Mouse (Mus musculus) hindbrain, embryonic 12.5 days (tissue): Measurements from ENCODE around the gene Tbc1d8. TPM values are rescaled to one million over a fixed set of nuclear protein-coding genes. Genes with fewer than 3 reads are reported as not detected.

Experiments used
- ATAC-seq: fragments of 200-750 bp; cut with Nextera tagmentation; 2 replicates; pipeline ENCODE4 v1.8.0; 2017; ENCODE audit warnings: moderate TSS enrichment; ENCODE audit not compliant: low FRiP score
- H3K27ac ChIP-seq: fragments of 300-500 bp; sonication (generic); 2 replicates; pipeline ENCODE4 v1.5.1; 2016; ENCODE audit warnings: mild to moderate bottlenecking
- H3K27me3 ChIP-seq: fragments of 300-500 bp; sonication (generic); 2 replicates; pipeline ENCODE4 v1.6.1; 2016; ENCODE audit warnings: mild to moderate bottlenecking
- H3K36me3 ChIP-seq: fragments of 300-500 bp; sonication (generic); 2 replicates; pipeline ENCODE4 v1.6.1; 2016; ENCODE audit warnings: mild to moderate bottlenecking
- H3K4me1 ChIP-seq: fragments of 300-500 bp; sonication (generic); 2 replicates; pipeline ENCODE4 v1.6.1; 2016
- H3K4me2 ChIP-seq: fragments of 300-500 bp; sonication (generic); replicated peaks from 2 replicates; pipeline ENCODE4 v1.6.1; 2016; ENCODE audit warnings: mild to moderate bottlenecking
- H3K4me3 ChIP-seq: fragments of 300-500 bp; sonication (generic); 2 replicates; pipeline ENCODE4 v1.5.1; 2016; ENCODE audit warnings: mild to moderate bottlenecking
- H3K9ac ChIP-seq: fragments of 300-500 bp; sonication (generic); 2 replicates; pipeline ENCODE4 v1.6.1; 2016; ENCODE audit warnings: mild to moderate bottlenecking, moderate library complexity
- H3K9me3 ChIP-seq: fragments of 300-500 bp; sonication (generic); replicated peaks from 2 replicates; pipeline ENCODE4 v1.6.1; 2016; ENCODE audit warnings: mild to moderate bottlenecking
- WGBS: fragments of 180-500 bp; shearing (Covaris S2); methylation state at CpG from one replicate; pipeline ENCODE4 v1.1.7; 2016; 5-methylcytosine and 5-hydroxymethylcytosine counted together
- polyA plus RNA-seq: library from polyadenylated mRNA; unstranded; fragments of >200 nt; fragmentation: Nextera tagmentation; extraction: Ambion mirVana; gene quantifications from 2 replicates; pipeline ENCODE4 v1.2.1, GENCODE M21; 2016

Tbc1d8 gene
- polyA plus RNA-seq, 1 experiment from 2014 or later = 8.6 TPM

GRCm38 (mm10) chr1:39399228-39399627 lies 79.3 kb downstream of the Tbc1d8 start:
- 73% methylated on average over 4 of the region's 4 CpGs for WGBS
- H3K9me3 ChIP-seq = no peaks in the 10 kb centered on the region; the same call in 1 of the 2 replicates
- no peak overlapping the region for H3K4me3 ChIP-seq
- 0 out of 2 replicates have a peak, but pooled peaks cover 3% of the 10 kb centered on the region for H3K36me3 ChIP-seq
- no peaks in the 10 kb centered on the region for H3K27me3 ChIP-seq
- H3K27ac ChIP-seq = no peak overlapping the region
- no peak overlapping the region for H3K9ac ChIP-seq
- no peaks in the 10 kb centered on the region for H3K4me1 ChIP-seq
- ATAC-seq = no peak
- no peak overlapping the region for H3K4me2 ChIP-seq

- Histone ChIP-seq H3K4me3 (no peak overlapping the region), H3K36me3 (0 out of 2 replicates have a peak, but pooled peaks cover 3% of the 10 kb centered on the region), H3K9ac (no peak overlapping the region), H3K9me3 (no peaks in the 10 kb centered on the region; the same call in 1 of the 2 replicates), H3K4me2 (no peak overlapping the region), H3K27ac (no peak overlapping the region), H3K4me1 (no peaks in the 10 kb centered on the region), H3K27me3 (no peaks in the 10 kb centered on the region)
- ATAC-seq = no peak
- WGBS = 94% methylated on average over 6 of the region's 6 CpGs
These were observed 80.3 kb downstream of the Tbc1d8 start for GRCm38 (mm10) chr1:39398284-39398683.

GRCm38 (mm10) chr1:39396347-39396746 lies 82.2 kb downstream of the Tbc1d8 start:
- H3K9ac ChIP-seq = no peak overlapping the region
- 69% methylated on average over 4 of the region's 4 CpGs for WGBS
- no peak for ATAC-seq

GRCm38 (mm10) chr1:39394650-39395049 lies 83.9 kb downstream of the Tbc1d8 start:
- Histone ChIP-seq H3K27me3 (no peaks in the 10 kb centered on the region), H3K4me3 (no peak overlapping the region), H3K4me1 (no peaks in the 10 kb centered on the region), H3K9me3 (no peaks in the 10 kb centered on the region; the same call in 1 of the 2 replicates), H3K4me2 (no peak overlapping the region), H3K27ac (no peak overlapping the region), H3K9ac (no peak overlapping the region), H3K36me3 (0 out of 2 replicates have a peak, but pooled peaks cover 3% of the 10 kb centered on the region)
- no peak for ATAC-seq
- 89% methylated on average over 3 of the region's 3 CpGs for WGBS

More at GRCm38 (mm10) chr1:39396347-39396746, 82.2 kb downstream of the Tbc1d8 start:
- Histone ChIP-seq H3K9me3 (no peaks in the 10 kb centered on the region; the same call in 1 of the 2 replicates), H3K4me2 (no peak overlapping the region), H3K27ac (no peak overlapping the region), H3K4me3 (no peak overlapping the region), H3K27me3 (no peaks in the 10 kb centered on the region), H3K4me1 (no peaks in the 10 kb centered on the region), H3K36me3 (0 out of 2 replicates have a peak, but pooled peaks cover 3% of the 10 kb centered on the region)

GRCm38 (mm10) chr1:39394096-39394495 lies 84.5 kb downstream of the Tbc1d8 start:
- Histone ChIP-seq H3K27ac (no peak overlapping the region), H3K9me3 (no peaks in the 10 kb centered on the region; the same call in 1 of the 2 replicates), H3K36me3 (0 out of 2 replicates have a peak, but pooled peaks cover 3% of the 10 kb centered on the region), H3K9ac (no peak overlapping the region), H3K4me3 (no peak overlapping the region), H3K4me1 (no peaks in the 10 kb centered on the region), H3K4me2 (no peak overlapping the region), H3K27me3 (no peaks in the 10 kb centered on the region)
- WGBS = 53% methylated on average over 10 of the region's 10 CpGs
- ATAC-seq = no peak

- no peak overlapping the region for H3K27ac ChIP-seq
- H3K4me3 ChIP-seq = no peak overlapping the region
- WGBS = 89% methylated on average over 8 of the region's 8 CpGs
- ATAC-seq = no peak
- 0 out of 2 replicates have a peak, but pooled peaks cover 3% of the 10 kb centered on the region for H3K36me3 ChIP-seq
- no peaks in the 10 kb centered on the region for H3K27me3 ChIP-seq
- H3K9ac ChIP-seq = no peak overlapping the region
- H3K4me1 ChIP-seq = no peaks in the 10 kb centered on the region
- no peaks in the 10 kb centered on the region; the same call in 1 of the 2 replicates for H3K9me3 ChIP-seq
- H3K4me2 ChIP-seq = no peak overlapping the region
These were observed 85.2 kb downstream of the Tbc1d8 start for GRCm38 (mm10) chr1:39393217-39393867.

- Histone ChIP-seq H3K36me3 (0 out of 2 replicates have a peak, but pooled peaks cover under 1% of the 10 kb centered on the region), H3K27ac (no peak overlapping the region), H3K4me2 (no peak overlapping the region), H3K9ac (no peak overlapping the region), H3K4me1 (no peaks in the 10 kb centered on the region), H3K4me3 (no peak overlapping the region), H3K9me3 (no peaks in the 10 kb centered on the region), H3K27me3 (no peaks in the 10 kb centered on the region)
- 0 out of 2 replicates have a peak, but pooled peaks have one; percentile 38 for ATAC-seq
- 57% methylated on average over 3 of the region's 3 CpGs for WGBS
These were observed 86.4 kb downstream of the Tbc1d8 start for GRCm38 (mm10) chr1:39392189-39392588.

GRCm38 (mm10) chr1:39391652-39392051 lies 86.9 kb downstream of the Tbc1d8 start:
- no peak overlapping the region for H3K27ac ChIP-seq
- no peak for ATAC-seq
- H3K4me2 ChIP-seq = no peak overlapping the region
- no peak overlapping the region for H3K4me3 ChIP-seq
- no peaks in the 10 kb centered on the region for H3K4me1 ChIP-seq
- H3K27me3 ChIP-seq = no peaks in the 10 kb centered on the region
- no peak overlapping the region for H3K9ac ChIP-seq
- no peaks in the 10 kb centered on the region for H3K9me3 ChIP-seq
- H3K36me3 ChIP-seq = no peaks in the 10 kb centered on the region
- WGBS = 89% methylated on average over 6 of the region's 6 CpGs

GRCm38 (mm10) chr1:39389338-39389737 lies 89.2 kb downstream of the Tbc1d8 start:
- H3K9me3 ChIP-seq = no peaks in the 10 kb centered on the region
- H3K27ac ChIP-seq = no peak overlapping the region
- H3K27me3 ChIP-seq = no peaks in the 10 kb centered on the region
- H3K9ac ChIP-seq = no peak overlapping the region
- WGBS = 91% methylated on average over 11 of the region's 11 CpGs
- no peak overlapping the region for H3K4me3 ChIP-seq
- no peaks in the 10 kb centered on the region for H3K36me3 ChIP-seq
- no peaks in the 10 kb centered on the region for H3K4me1 ChIP-seq
- ATAC-seq = no peak
- no peak overlapping the region for H3K4me2 ChIP-seq

- H3K36me3 ChIP-seq = no peaks in the 10 kb centered on the region
- no peaks in the 10 kb centered on the region for H3K4me1 ChIP-seq
- H3K27me3 ChIP-seq = no peaks in the 10 kb centered on the region
- H3K9me3 ChIP-seq = no peaks in the 10 kb centered on the region
- H3K9ac ChIP-seq = no peak overlapping the region
- no peak for ATAC-seq
- 84% methylated on average over 2 of the region's 2 CpGs for WGBS
- no peak overlapping the region for H3K4me3 ChIP-seq
- no peak overlapping the region for H3K4me2 ChIP-seq
- no peak overlapping the region for H3K27ac ChIP-seq
These were observed 90.4 kb downstream of the Tbc1d8 start for GRCm38 (mm10) chr1:39388163-39388562.

- Histone ChIP-seq H3K4me2 (no peak overlapping the region), H3K9me3 (no peaks in the 10 kb centered on the region), H3K27me3 (no peaks in the 10 kb centered on the region), H3K4me1 (no peaks in the 10 kb centered on the region), H3K9ac (no peak overlapping the region), H3K27ac (no peak overlapping the region), H3K4me3 (no peak overlapping the region), H3K36me3 (no peaks in the 10 kb centered on the region)
- WGBS = 89% methylated on average over 4 of the region's 4 CpGs
- ATAC-seq = no peak
These were observed 91.1 kb downstream of the Tbc1d8 start for GRCm38 (mm10) chr1:39387497-39387896.

GRCm38 (mm10) chr1:39386456-39386855 lies 92.1 kb downstream of the Tbc1d8 start:
- Histone ChIP-seq H3K27ac (no peak overlapping the region), H3K9ac (no peak overlapping the region), H3K4me2 (no peak overlapping the region), H3K36me3 (no peaks in the 10 kb centered on the region), H3K4me3 (no peak overlapping the region), H3K9me3 (no peaks in the 10 kb centered on the region), H3K4me1 (no peaks in the 10 kb centered on the region), H3K27me3 (no peaks in the 10 kb centered on the region)
- 85% methylated on average over 3 of the region's 3 CpGs for WGBS
- no peak for ATAC-seq

- Histone ChIP-seq H3K4me1 (no peaks in the 10 kb centered on the region), H3K9ac (no peak overlapping the region), H3K9me3 (no peaks in the 10 kb centered on the region), H3K36me3 (no peaks in the 10 kb centered on the region), H3K4me2 (no peak overlapping the region), H3K27ac (no peak overlapping the region), H3K4me3 (no peak overlapping the region), H3K27me3 (no peaks in the 10 kb centered on the region)
- ATAC-seq = no peak
- 84% methylated on average over 9 of the region's 9 CpGs for WGBS
These were observed 93.6 kb downstream of the Tbc1d8 start for GRCm38 (mm10) chr1:39384914-39385313.
